Mouse (Mus musculus) thymus, adult 18-20 months (tissue): ENCODE data around the gene Hspb11.

Source experiments
- DNase-seq, 2 experiments: peaks; one replicate each; pipeline ENCODE4 v3.0.0; 2022; ENCODE audit warnings: mixed read lengths in 2 of 2

The Hspb11 gene

GRCm38 (mm10) chr4:107313690-107314478 lies 60.5 kb downstream of the Hspb11 start, which contains the start of gene Yipf1:
Gene Yipf1, plus strand, starts transcription at chr4:107314363.
- peak; percentile 84 to 89 for DNase-seq

DNA sequence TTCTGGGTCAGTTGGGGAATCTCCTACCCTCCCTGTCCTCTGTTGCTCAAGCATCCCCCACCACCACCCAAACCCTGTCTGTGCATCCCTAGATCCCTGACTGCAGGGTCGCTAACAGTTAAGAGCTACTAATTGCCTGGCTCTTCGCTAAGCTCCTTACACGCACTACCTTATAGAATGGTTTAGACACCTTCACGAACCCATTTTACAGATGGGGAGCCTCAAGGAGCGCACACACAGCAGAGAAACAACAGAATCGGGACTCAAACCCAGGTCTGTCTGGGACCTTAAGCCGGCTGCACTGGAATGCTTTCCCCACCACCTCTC lies 61.0 kb downstream of the Hspb11 start:
- no peak for DNase-seq

DNA sequence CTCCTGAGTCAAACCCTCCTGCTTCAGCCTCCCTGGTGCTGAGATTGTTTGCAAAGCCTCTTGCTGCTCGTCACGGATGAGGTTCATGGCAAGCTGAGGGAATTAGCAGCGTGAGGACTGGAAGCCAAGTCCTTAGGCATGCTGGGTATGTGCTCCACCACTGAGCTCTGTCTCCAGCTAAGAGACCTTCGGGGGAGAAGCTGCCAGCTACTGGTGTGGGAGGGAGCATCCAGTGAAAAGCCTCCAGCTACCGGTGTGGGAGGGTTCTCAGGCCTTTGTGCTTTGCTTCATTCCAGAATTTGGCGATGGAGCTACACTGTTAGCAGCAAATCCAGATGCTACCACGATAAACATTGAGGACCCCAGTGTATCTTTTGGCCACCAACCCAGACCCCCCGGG lies 65.3 kb downstream of the Hspb11 start:
- DNase-seq = no peak

- DNase-seq = no peak
Measured at GRCm38 (mm10) chr4:107321041-107321440, 67.6 kb downstream of the Hspb11 start.

DNA sequence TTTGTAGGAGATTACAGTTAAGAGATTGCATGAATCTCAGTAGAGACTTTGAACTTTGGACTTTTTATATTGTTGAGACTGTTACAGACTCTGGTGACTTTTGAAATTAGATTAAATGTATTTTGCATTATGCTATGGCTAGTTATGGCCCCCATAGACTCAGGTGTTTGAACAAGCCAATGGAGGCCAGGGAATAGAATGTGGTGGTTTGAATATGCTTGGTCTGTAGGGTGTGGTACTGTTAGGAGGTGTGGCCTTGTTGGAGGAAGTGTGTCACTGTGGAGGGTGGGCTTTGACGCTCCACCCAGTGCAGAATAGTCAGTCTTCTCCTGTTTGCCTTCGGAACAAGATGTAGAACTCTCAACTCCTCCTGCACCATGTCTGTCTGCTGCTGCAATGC lies 69.7 kb downstream of the Hspb11 start:
- no peak for DNase-seq

DNA sequence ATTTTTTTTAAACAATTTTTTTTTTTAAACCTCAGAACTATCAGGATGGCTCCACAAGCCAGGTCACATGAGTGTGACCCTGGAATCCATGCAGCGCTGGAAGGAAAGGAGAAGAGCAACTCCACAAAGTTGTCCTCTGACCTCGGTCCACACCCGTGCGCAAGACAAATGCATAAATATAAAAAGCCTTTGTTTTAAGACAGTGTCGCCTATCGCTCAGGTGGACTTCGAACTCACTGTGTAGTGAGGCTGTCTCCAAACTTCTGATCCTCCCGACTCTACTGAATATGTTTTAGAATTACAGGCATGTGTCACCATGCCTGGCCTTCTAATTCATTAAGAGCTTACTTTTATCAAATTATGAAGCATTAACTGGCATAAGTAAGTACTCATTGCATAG lies 75.1 kb downstream of the Hspb11 start:
- no peak for DNase-seq
